Mouse (Mus musculus) liver, embryonic 16.5 days (tissue): Measurements from ENCODE around the gene Abhd11. TPM values are rescaled to one million over a fixed set of nuclear protein-coding genes. Genes with fewer than 3 reads are reported as not detected.

Experiments
- ATAC-seq: fragments of 200-750 bp; cut with Nextera tagmentation; 2 replicates; pipeline ENCODE4 v1.8.0; 2017; ENCODE audit warnings: low read depth, mild to moderate bottlenecking, moderate number of reproducible peaks, moderate library complexity
- H3K27ac ChIP-seq: fragments of 300-500 bp; sonication (generic); 2 replicates; pipeline ENCODE4 v1.5.1; 2014; ENCODE audit warnings: mild to moderate bottlenecking, low read length
- H3K27me3 ChIP-seq: fragments of 300-500 bp; sonication (generic); 2 replicates; pipeline ENCODE4 v1.6.1; 2014; ENCODE audit warnings: low read depth, low read length, mixed read lengths; ENCODE audit not compliant: control insufficient read depth, insufficient read depth
- H3K36me3 ChIP-seq: fragments of 300-500 bp; sonication (generic); 2 replicates; pipeline ENCODE4 v1.6.1; 2014; ENCODE audit warnings: mild to moderate bottlenecking; ENCODE audit not compliant: control insufficient read depth, insufficient read depth
- H3K4me1 ChIP-seq: fragments of 300-500 bp; sonication (generic); 2 replicates; pipeline ENCODE4 v1.6.1; 2014; ENCODE audit warnings: low read depth, low read length, mixed read lengths; ENCODE audit not compliant: control insufficient read depth
- H3K4me2 ChIP-seq: fragments of 300-500 bp; sonication (generic); 2 replicates; pipeline ENCODE4 v1.6.1; 2014; ENCODE audit warnings: low read depth, low read length, mixed read lengths
- H3K4me3 ChIP-seq: fragments of 300-500 bp; sonication (generic); 2 replicates; pipeline ENCODE4 v1.5.1; 2014; ENCODE audit warnings: low read depth, mild to moderate bottlenecking, low read length
- H3K9ac ChIP-seq: fragments of 300-500 bp; sonication (generic); 2 replicates; pipeline ENCODE4 v1.6.1; 2014; ENCODE audit warnings: low read depth, low read length
- H3K9me3 ChIP-seq: fragments of 300-500 bp; sonication (generic); replicated peaks from 2 replicates; pipeline ENCODE4 v1.6.1; 2016; ENCODE audit warnings: low read length; ENCODE audit not compliant: control insufficient read depth
- WGBS: fragments of 180-500 bp; shearing (Covaris S2); extraction: QIAGEN DNeasy Blood & Tissue Kit; methylation state at CpG from one replicate; pipeline ENCODE4 v1.1.7; 2014; ENCODE audit not compliant: insufficient replicate concordance; 5-methylcytosine and 5-hydroxymethylcytosine counted together
- polyA plus RNA-seq: library from polyadenylated mRNA; unstranded; fragments of >200 nt; fragmentation: Nextera tagmentation; extraction: Ambion mirVana; gene quantifications from 2 replicates; pipeline ENCODE4 v1.2.1, GENCODE M21; 2015

The Abhd11 gene
- polyA plus RNA-seq, 1 experiment from 2014 or later: 26.6 TPM

DNA sequence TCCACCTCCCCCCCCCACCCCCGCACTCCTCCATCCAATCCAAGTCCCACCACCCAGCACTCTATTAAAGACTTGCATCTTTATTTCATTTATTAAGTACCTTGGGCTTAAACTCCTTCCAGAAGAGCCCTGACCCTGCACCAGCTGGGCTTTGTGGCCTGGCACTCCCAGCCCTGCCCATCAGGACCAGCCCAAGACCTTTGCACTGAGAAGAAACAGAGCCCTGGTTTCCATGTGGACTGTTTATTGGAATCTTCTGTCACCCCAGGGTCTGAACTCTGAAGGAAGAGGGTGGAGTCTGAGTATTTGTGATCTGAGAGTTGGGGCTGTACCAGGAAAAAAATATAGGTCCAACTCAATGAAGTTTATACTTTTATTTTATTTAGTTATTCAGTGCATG lies 25.8 kb upstream of the Abhd11 start:
- no peak for ATAC-seq
- 71% methylated on average over 1 of the region's 1 CpGs for WGBS
- H3K27ac ChIP-seq: no peak overlapping the region

DNA sequence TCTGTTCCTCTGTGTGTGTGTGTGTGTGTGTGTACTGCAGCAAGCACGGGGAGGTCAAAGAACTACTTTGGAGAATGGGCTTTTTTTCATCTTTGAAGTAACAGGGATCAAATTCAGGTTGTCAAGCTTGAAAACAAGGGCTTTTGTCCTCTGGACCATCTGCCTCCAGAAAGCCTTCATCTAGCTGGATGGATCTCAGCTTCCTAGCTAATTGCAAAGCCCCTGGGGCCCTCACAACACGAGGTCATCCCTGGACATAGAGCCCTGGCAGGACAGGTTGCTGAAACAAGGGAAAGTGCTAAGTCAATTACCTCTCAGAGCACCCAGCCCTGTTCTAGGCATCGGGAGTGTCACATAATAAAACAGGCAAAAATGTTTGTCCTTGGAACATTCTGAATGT lies 25.2 kb upstream of the Abhd11 start:
- Histone ChIP-seq H3K4me3 (no peak overlapping the region), H3K27ac (no peak overlapping the region), H3K9me3 (no peaks in the 10 kb centered on the region), H3K36me3 (no peaks in the 10 kb centered on the region), H3K27me3 (peaks cover 49% of the 10 kb centered on the region), H3K9ac (no peak overlapping the region), H3K4me1 (peaks cover 7% of the 10 kb centered on the region), H3K4me2 (no peak overlapping the region)
- 33% methylated on average over 3 of the region's 3 CpGs for WGBS
- no peak for ATAC-seq

More for the DNA sequence above, 25.8 kb upstream of the Abhd11 start:
- peaks cover 45% of the 10 kb centered on the region for H3K27me3 ChIP-seq
- H3K9ac ChIP-seq: no peak overlapping the region
- no peak overlapping the region for H3K4me3 ChIP-seq
- H3K4me2 ChIP-seq: no peak overlapping the region
- peaks cover 7% of the 10 kb centered on the region for H3K4me1 ChIP-seq
- no peaks in the 10 kb centered on the region for H3K9me3 ChIP-seq
- no peaks in the 10 kb centered on the region for H3K36me3 ChIP-seq

DNA sequence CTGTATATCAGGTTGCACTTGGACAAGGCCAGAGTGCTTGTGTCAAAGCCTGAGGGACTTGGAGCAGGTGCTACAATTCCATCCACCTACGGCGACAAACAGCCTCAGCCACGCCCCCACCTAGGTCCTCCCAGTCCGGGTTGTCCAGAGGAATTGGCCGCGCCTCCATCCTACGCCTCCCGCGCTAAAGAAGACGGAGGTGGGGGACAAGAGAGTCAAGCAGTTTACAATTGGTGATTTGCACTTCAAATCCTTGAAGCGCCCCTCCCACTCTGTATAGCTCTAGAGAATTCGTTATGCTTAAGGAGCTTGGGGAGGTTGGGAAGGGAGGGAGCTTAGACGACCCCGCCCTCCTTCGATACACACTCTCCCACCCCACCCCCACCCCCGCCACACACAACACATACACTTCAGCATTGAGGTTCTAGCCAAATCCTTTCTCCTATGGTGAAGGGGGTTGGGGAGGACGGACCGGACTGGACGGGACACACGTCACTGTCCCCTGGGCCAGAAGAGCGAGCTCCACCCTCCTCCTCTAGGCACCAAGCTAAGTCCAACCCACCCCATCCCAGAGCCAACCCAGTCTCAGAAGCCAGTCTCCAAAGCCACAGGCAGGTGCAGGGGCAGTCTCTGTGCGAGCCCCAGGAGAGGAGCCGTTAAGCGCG lies 23.2 kb upstream of the Abhd11 start, which contains the start of gene Cldn3:
TSS of gene Cldn3 (plus strand) at position 582 of the 665 bp plus-strand sequence.
- Histone ChIP-seq H3K4me1 (peaks cover 3% of the 10 kb centered on the region), H3K9ac (no peak within 1 kb of the TSS), H3K4me3 (peak within 1 kb of the TSS; percentile 35), H3K36me3 (no peaks in the 10 kb centered on the region), H3K27me3 (peaks cover 56% of the 10 kb centered on the region), H3K9me3 (no peaks in the 10 kb centered on the region), H3K27ac (no peak within 1 kb of the TSS), H3K4me2 (peak within 1 kb of the TSS; percentile 33)
- 2% methylated on average over 25 of the region's 25 CpGs for WGBS
- peak; percentile 73 for ATAC-seq

DNA sequence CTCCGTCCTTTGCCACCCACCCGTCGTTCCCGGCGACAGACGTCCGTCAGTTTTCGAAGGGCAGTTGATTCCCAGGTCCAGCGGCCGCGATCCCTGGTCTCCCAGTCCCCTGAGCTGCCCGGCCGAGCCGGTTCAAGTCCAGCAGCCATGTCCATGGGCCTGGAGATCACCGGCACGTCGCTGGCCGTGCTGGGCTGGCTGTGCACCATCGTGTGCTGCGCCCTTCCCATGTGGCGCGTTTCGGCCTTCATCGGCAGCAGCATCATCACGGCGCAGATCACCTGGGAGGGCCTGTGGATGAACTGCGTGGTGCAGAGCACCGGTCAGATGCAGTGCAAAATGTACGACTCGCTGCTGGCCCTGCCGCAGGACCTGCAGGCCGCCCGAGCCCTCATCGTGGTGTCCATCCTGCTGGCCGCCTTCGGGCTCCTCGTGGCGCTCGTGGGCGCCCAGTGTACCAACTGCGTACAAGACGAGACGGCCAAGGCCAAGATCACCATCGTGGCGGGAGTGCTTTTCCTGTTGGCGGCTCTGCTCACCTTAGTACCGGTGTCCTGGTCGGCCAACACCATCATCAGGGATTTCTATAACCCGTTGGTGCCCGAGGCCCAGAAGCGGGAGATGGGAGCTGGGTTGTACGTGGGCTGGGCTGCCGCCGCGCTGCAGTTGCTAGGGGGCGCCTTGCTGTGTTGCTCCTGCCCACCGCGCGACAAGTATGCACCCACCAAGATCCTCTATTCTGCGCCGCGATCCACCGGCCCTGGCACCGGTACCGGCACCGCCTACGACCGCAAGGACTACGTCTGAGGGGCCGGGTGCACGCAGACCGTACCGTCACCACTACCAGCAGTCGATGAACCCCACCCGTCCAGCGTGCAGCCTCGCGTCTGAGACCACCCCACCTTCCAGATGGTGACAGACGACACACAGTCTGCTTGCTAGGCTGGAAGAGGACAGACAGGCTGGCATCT lies 22.4 kb upstream of the Abhd11 start:
- peak overlapping the region; percentile 35 for H3K4me3 ChIP-seq
- H3K36me3 ChIP-seq: no peaks in the 10 kb centered on the region
- H3K4me2 ChIP-seq: peak overlapping the region; percentile 33
- 0 out of 2 replicates have a peak, but pooled peaks have one; percentile 8 for ATAC-seq
- H3K27ac ChIP-seq: no peak overlapping the region
- H3K9me3 ChIP-seq: no peaks in the 10 kb centered on the region
- 6% methylated on average over 79 of the region's 79 CpGs for WGBS
- no peak overlapping the region for H3K9ac ChIP-seq
- H3K4me1 ChIP-seq: peaks cover 3% of the 10 kb centered on the region
- H3K27me3 ChIP-seq: peaks cover 56% of the 10 kb centered on the region

DNA sequence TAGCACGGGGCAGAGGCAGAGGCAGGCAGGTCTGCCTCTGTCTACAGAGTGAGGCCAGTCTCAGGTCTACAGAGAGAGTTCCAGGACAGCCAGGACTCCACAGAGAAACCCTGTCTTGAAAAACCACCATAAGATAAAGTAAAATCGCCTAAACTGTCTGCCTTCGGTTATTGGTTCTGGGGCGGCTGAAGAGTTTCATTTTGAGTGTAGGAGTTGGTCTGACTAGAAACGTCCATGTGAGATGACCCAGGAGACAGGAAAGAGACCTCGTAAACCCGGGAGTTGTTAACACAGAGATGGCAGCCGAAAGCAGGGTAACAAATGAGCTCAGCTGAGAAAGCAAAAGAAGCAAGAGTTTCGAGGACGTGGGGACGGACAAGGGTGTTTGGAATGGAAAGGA lies 19.8 kb upstream of the Abhd11 start:
- no peak overlapping the region for H3K9ac ChIP-seq
- H3K27ac ChIP-seq: no peak overlapping the region
- 41% methylated on average over 11 of the region's 11 CpGs for WGBS

DNA sequence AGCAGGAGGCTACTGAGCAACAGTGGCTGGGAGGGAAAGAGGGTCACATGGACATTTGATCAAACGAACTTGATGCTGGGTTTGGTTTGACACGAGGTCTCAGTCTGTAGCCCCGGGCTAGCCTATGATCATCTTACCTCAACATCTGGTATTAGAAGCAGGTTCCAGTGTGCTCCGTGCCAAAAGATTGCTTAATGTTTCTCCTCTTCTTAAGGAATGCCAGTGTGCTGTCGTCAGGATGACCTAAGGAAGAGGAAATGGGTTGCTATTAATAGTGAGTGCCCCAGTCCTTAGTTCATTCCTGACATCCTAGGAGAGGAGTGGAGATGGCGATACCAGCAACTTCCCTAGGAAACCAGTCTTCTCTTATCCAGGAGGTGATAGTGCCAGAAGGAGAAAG lies 19.2 kb upstream of the Abhd11 start:
- no peak for ATAC-seq
- H3K27me3 ChIP-seq: peaks cover 47% of the 10 kb centered on the region
- no peak overlapping the region for H3K27ac ChIP-seq
- H3K4me3 ChIP-seq: no peak overlapping the region
- H3K9me3 ChIP-seq: no peaks in the 10 kb centered on the region
- H3K36me3 ChIP-seq: no peaks in the 10 kb centered on the region
- peaks cover 3% of the 10 kb centered on the region for H3K4me1 ChIP-seq
- H3K4me2 ChIP-seq: no peak overlapping the region
- 29% methylated on average over 6 of the region's 6 CpGs for WGBS
- H3K9ac ChIP-seq: no peak overlapping the region

More for the DNA sequence above, 19.8 kb upstream of the Abhd11 start:
- Histone ChIP-seq H3K36me3 (no peaks in the 10 kb centered on the region), H3K4me2 (no peak overlapping the region), H3K27me3 (peaks cover 52% of the 10 kb centered on the region), H3K9me3 (no peaks in the 10 kb centered on the region), H3K4me1 (peaks cover 3% of the 10 kb centered on the region), H3K4me3 (no peak overlapping the region)
- ATAC-seq: no peak

DNA sequence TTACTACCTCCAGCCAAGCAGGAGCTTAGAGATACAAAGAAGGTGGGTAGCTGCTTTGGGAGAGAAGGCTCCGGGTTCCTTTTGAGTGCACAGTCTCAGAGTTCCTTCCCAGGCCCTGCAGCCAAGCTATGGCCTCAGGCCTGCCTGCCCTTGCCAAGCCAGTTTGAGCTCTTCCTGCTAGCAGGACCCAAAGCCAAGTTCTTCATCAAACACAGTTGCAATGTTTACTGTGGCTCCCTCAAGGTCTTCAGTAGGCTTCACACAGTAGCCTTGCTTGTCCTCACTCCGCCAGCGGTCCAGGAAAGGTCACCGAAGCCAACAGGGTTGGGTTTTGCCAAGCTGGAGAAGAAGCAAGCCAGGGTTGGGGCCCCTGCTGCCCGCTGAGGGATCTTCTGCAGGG lies 16.4 kb upstream of the Abhd11 start:
- 65% methylated on average over 5 of the region's 5 CpGs for WGBS
- Histone ChIP-seq H3K36me3 (no peaks in the 10 kb centered on the region), H3K4me1 (no peaks in the 10 kb centered on the region), H3K4me3 (no peak overlapping the region), H3K4me2 (no peak overlapping the region), H3K9ac (no peak overlapping the region), H3K27me3 (peaks cover 18% of the 10 kb centered on the region), H3K27ac (no peak overlapping the region), H3K9me3 (no peaks in the 10 kb centered on the region)
- no peak for ATAC-seq

DNA sequence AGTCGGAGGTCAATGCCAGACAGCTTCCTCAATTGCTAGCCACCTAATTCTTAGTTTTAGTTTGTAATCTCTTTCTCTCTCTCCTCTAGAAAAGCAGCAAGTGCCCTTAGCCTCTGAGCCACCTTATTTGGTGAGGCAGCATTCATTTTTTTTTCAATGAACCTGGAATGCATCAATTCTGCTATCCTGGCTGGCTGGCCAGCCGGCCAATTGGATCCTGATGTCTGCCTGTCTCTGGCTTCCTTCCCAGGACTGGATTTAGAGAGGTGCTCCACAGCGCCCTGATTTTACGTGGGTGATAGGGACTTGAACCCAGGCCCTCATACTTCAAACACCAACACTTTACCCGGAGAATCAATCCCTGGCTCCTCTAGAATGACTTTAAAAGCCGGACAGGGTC lies 10.6 kb upstream of the Abhd11 start:
- no peaks in the 10 kb centered on the region; the same call in 1 of the 2 replicates for H3K27me3 ChIP-seq
- H3K9me3 ChIP-seq: no peaks in the 10 kb centered on the region
- no peak overlapping the region for H3K27ac ChIP-seq
- H3K4me3 ChIP-seq: no peak overlapping the region
- ATAC-seq: no peak
- 46% methylated on average over 6 of the region's 6 CpGs for WGBS
- H3K36me3 ChIP-seq: no peaks in the 10 kb centered on the region
- H3K4me2 ChIP-seq: no peak overlapping the region
- H3K4me1 ChIP-seq: no peaks in the 10 kb centered on the region; the same call in 1 of the 2 replicates
- no peak overlapping the region for H3K9ac ChIP-seq

DNA sequence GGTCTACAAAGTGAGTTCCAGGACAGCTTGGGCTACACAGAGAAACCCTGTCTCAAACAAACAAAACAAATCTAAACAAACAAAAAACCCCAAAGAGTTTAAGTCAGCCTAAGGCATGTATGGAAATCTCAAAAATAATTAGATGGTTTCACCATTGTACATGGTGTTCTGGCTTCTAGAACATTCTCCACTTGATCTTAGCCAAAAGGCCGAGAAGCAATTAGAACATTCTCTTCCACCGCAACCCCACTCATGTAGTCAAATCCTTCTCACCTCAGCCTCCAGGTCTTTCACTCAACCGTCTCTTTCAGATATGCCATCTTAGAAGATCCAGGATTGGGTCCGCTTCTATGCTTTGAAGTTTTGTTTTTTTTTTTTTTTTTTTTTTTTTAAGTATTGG lies 9.2 kb upstream of the Abhd11 start:
- Histone ChIP-seq H3K9me3 (no peaks in the 10 kb centered on the region), H3K4me1 (no peaks in the 10 kb centered on the region; the same call in 1 of the 2 replicates), H3K27ac (no peak overlapping the region), H3K27me3 (no peaks in the 10 kb centered on the region; the same call in 1 of the 2 replicates), H3K9ac (no peak overlapping the region), H3K4me2 (no peak overlapping the region), H3K36me3 (no peaks in the 10 kb centered on the region), H3K4me3 (no peak overlapping the region)
- 73% methylated on average over 4 of the region's 4 CpGs for WGBS
- ATAC-seq: no peak
